Mouse (Mus musculus) midbrain, postnatal 0 days (tissue): ENCODE results near the gene Ppef2. TPM values are rescaled to one million over a fixed set of nuclear protein-coding genes. Genes with fewer than 3 reads are reported as not detected.
"Not testable (repeated sequence)": the region's sequence is repeated elsewhere in the genome, so short reads cannot be mapped to it uniquely, and the experiment has no call there.

Experiments used
- ATAC-seq: fragments of 200-750 bp; cut with Nextera tagmentation; 2 replicates; pipeline ENCODE4 v1.8.0; 2017; ENCODE audit warnings: moderate number of reproducible peaks, mild to moderate bottlenecking, moderate TSS enrichment, moderate library complexity; ENCODE audit not compliant: low FRiP score
- DNase-seq: peaks from one replicate; pipeline ENCODE4 v3.0.0-alpha.2; 2015; ENCODE audit warnings: low spot score
- H3K27ac ChIP-seq: fragments of 300-500 bp; sonication (generic); 2 replicates; pipeline ENCODE4 v1.5.1; 2014; ENCODE audit warnings: low read depth, mild to moderate bottlenecking, low read length, mixed read lengths
- H3K27me3 ChIP-seq: fragments of 300-500 bp; sonication (generic); 2 replicates; pipeline ENCODE4 v1.6.1; 2014; ENCODE audit warnings: low read length, control low read depth, mixed read lengths; ENCODE audit not compliant: insufficient read depth
- H3K36me3 ChIP-seq: fragments of 300-500 bp; sonication (generic); 2 replicates; pipeline ENCODE4 v1.6.1; 2014; ENCODE audit warnings: low read length, control low read depth, mixed read lengths; ENCODE audit not compliant: insufficient read depth
- H3K4me1 ChIP-seq: fragments of 300-500 bp; sonication (generic); 2 replicates; pipeline ENCODE4 v1.6.1; 2014; ENCODE audit warnings: mild to moderate bottlenecking, control low read depth, antibody characterized with exemption, low read length, mixed read lengths; ENCODE audit not compliant: insufficient read depth
- H3K4me2 ChIP-seq: fragments of 300-500 bp; sonication (generic); 2 replicates; pipeline ENCODE4 v1.6.1; 2014; ENCODE audit warnings: low read depth, mild to moderate bottlenecking, low read length, mixed read lengths; ENCODE audit not compliant: poor library complexity, severe bottlenecking
- H3K4me3 ChIP-seq: fragments of 300-500 bp; sonication (generic); 2 replicates; pipeline ENCODE4 v1.5.1; 2014; ENCODE audit warnings: low read depth, mild to moderate bottlenecking, low read length, moderate library complexity
- H3K9ac ChIP-seq: fragments of 300-500 bp; sonication (generic); replicated peaks from 2 replicates; pipeline ENCODE4 v1.6.1; 2014; ENCODE audit warnings: mild to moderate bottlenecking, low read length, moderate library complexity, mixed read lengths; ENCODE audit not compliant: poor library complexity, severe bottlenecking
- H3K9me3 ChIP-seq: fragments of 300-500 bp; sonication (generic); 2 replicates; pipeline ENCODE4 v1.6.1; 2016; ENCODE audit warnings: low read length, control low read depth
- CTCF ChIP-seq: IDR thresholded peaks from 2 replicates; pipeline ENCODE4 v1.5.1; 2016; ENCODE audit warnings: antibody characterized with exemption, mild to moderate bottlenecking
- WGBS: fragments of 180-500 bp; shearing (Covaris S2); extraction: QIAGEN DNeasy Blood & Tissue Kit; methylation state at CpG from one replicate; pipeline ENCODE4 v1.1.7; 2014; 5-methylcytosine and 5-hydroxymethylcytosine counted together
- polyA plus RNA-seq: library from polyadenylated mRNA; unstranded; fragments of >200 nt; fragmentation: Nextera tagmentation; extraction: Ambion mirVana; gene quantifications from 2 replicates; pipeline ENCODE4 v1.2.1, GENCODE M21; 2015
- total RNA-seq: library from RNA; depleted of rRNA; stranded (reverse); fragments of >200 nt; gene quantifications from 2 replicates; pipeline ENCODE4 v1.2.3, GENCODE M21; 2014; rRNA removed

Gene Ppef2
- total and polyA plus RNA-seq, 2 experiments from 2014 or later = 0.47 to 0.60 TPM

DNA sequence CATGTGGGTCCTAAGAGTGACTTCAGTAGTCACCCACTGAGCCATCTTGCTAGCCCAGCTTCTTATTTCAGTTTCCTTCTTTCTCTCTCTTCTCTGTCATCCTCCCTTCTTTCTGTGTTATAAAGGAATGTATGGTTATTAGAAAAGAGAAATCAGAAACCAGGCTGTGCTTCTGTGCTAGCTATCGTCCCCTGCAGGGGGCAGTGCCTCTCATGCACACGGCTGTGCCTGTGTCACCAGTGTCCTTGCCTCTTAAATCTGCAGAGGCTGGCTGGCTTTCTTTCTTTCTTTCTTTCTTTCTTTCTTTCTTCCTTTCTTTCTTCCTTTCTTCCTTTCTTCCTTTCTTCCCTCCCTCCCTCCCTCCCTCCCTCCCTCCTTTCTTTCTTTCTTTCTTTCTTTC lies 60.4 kb downstream of the Ppef2 start:
- WGBS = 42% methylated on average over 2 of the region's 2 CpGs
- H3K27ac ChIP-seq, H3K4me1 ChIP-seq: not testable (repeated sequence)

DNA sequence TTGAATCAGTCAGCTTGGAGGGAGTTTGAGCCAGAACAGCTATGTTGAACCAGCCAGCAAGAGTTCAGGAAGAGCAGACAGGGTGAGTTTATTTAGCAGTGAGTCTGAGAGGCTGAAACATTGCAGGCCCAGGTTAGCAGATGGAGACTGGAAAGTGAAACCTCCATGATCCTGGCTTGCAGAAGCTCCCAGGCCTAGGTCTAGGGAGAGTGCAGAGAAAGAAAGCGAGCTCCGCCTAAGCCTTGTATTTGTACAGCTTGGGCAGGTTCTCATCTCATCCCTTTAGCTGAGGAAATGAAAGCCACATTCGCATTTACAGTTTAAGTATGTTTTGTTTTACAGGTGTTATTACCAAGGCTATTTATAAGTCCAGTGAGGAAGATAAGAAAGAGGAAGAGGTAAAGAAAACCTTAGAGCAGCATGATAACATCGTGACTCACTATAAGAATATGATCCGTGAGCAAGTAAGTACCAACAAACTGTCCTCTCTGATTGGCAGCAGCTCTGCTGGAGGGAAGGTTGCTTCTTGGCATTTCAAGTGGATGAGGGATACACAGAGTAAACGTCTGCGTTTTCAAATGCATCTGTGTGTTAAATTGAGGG lies 67.1 kb downstream of the Ppef2 start:
- H3K36me3 ChIP-seq = peaks cover 37% of the 10 kb centered on the region
- 97% methylated on average over 7 of the region's 7 CpGs for WGBS
- no peak overlapping the region for H3K9ac ChIP-seq
- H3K27me3 ChIP-seq = no peaks in the 10 kb centered on the region
- DNase-seq (no peak), ATAC-seq (no peak)
- no peak overlapping the region for H3K27ac ChIP-seq
- no peaks in the 10 kb centered on the region for H3K9me3 ChIP-seq
- no peaks in the 10 kb centered on the region for H3K4me1 ChIP-seq
- no peak overlapping the region for H3K4me2 ChIP-seq
- H3K4me3 ChIP-seq = no peak overlapping the region
- no peak for TF ChIP-seq CTCF

More for the DNA sequence above, 60.4 kb downstream of the Ppef2 start:
- TF ChIP-seq CTCF = peak; percentile 83
- H3K36me3 ChIP-seq = peaks cover 45% of the 10 kb centered on the region
- not testable (repeated sequence) for H3K4me3 ChIP-seq, H3K9me3 ChIP-seq, H3K4me2 ChIP-seq, ATAC-seq, H3K27me3 ChIP-seq, H3K9ac ChIP-seq
- peak; percentile 69 for DNase-seq

DNA sequence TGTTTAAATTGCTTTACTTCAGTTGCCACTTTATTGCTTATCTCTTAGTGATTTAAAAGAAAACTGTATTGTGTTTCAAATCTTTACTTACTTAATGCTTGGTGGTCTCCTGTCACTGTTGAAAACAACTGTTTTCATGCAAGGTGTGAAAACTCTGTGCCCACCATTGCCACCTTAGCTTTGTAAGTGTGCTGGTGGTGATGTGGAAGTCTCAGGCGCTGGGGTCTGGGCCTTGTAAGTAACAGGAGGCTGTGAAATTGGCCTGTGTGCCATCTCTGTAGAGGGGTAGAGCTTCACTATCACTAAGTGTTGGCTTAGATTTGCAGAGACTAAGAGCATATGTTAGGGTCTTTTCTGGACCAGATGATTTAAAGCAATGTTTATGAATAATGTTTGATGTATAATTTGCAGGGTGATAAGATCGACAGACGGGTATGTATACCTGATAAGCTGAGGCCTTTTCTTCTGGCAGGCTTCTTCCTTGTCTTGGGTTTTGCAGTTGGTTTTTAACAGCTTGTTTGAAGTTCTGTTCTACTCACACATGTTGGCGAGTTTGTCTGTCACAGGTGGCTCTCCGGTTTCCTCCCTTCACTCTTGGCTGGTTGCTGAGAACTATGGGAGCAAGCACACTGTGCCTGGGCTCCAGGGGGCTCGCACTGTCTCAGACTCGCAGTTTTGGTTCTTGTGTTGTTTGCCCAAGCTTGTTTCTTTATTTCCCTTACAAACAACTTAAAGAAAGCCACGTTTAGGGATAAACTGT lies 72.8 kb downstream of the Ppef2 start:
- TF ChIP-seq CTCF = no peak
- no peak overlapping the region for H3K27ac ChIP-seq
- WGBS = 91% methylated on average over 8 of the region's 8 CpGs
- H3K4me3 ChIP-seq = no peak overlapping the region
- H3K4me1 ChIP-seq = no peaks in the 10 kb centered on the region
- no peak for DNase-seq
- no peaks in the 10 kb centered on the region for H3K27me3 ChIP-seq
- peaks cover 33% of the 10 kb centered on the region for H3K36me3 ChIP-seq
- H3K4me2 ChIP-seq = no peak overlapping the region
- H3K9ac ChIP-seq = no peak overlapping the region
- no peak for ATAC-seq
- H3K9me3 ChIP-seq = no peaks in the 10 kb centered on the region

Other genes with a start within 250 kb of the Ppef2 start
- 20.3 and 26.1 TPM in 2 replicates for gene Cdkl2, start 212.4 kb downstream of the Ppef2 start, total RNA-seq
- 32.4 and 33.8 TPM in 2 replicates for gene Cdkl2, start 212.4 kb downstream of the Ppef2 start, polyA plus RNA-seq
- 167 and 221 TPM in 2 replicates for gene G3bp2, start 172.6 kb downstream of the Ppef2 start, total RNA-seq
- gene G3bp2, start 172.6 kb downstream of the Ppef2 start, polyA plus RNA-seq = 280 and 303 TPM in 2 replicates
- 22.4 and 23.6 TPM in 2 replicates for gene Uso1, start 118.3 kb downstream of the Ppef2 start, total RNA-seq
- 25.9 and 27.0 TPM in 2 replicates for gene Uso1, start 118.3 kb downstream of the Ppef2 start, polyA plus RNA-seq
- gene U90926, start 40.9 kb downstream of the Ppef2 start, total RNA-seq = not detected in 2 replicates
- gene U90926, start 40.9 kb downstream of the Ppef2 start, polyA plus RNA-seq = not detected in 2 replicates
- gene Naaa, start 21.9 kb upstream of the Ppef2 start, total RNA-seq = 23.5 and 28.7 TPM in 2 replicates
- gene Naaa, start 21.9 kb upstream of the Ppef2 start, polyA plus RNA-seq = 20.0 and 23.1 TPM in 2 replicates
- gene Sdad1, start 54.2 kb upstream of the Ppef2 start, total RNA-seq = 33.1 and 38.7 TPM in 2 replicates
- 27.2 and 33.2 TPM in 2 replicates for gene Sdad1, start 54.2 kb upstream of the Ppef2 start, polyA plus RNA-seq
- not detected in 2 replicates for gene Cxcl9, start 71.8 kb upstream of the Ppef2 start, total RNA-seq
- gene Cxcl9, start 71.8 kb upstream of the Ppef2 start, polyA plus RNA-seq = not detected in 2 replicates
- 4.2 and 4.7 TPM in 2 replicates for gene Art3, start 75.5 kb upstream of the Ppef2 start, total RNA-seq
- gene Art3, start 75.5 kb upstream of the Ppef2 start, polyA plus RNA-seq = 5.5 and 7.1 TPM in 2 replicates
- gene Cxcl10, start 92.6 kb upstream of the Ppef2 start, total RNA-seq = not detected in 2 replicates
- gene Cxcl10, start 92.6 kb upstream of the Ppef2 start, polyA plus RNA-seq = 0.28 TPM in 1 of 2 replicates, not detected in the other
- gene Nup54, start 178.9 kb upstream of the Ppef2 start, total RNA-seq = 91.8 and 145 TPM in 2 replicates
- gene Nup54, start 178.9 kb upstream of the Ppef2 start, polyA plus RNA-seq = 52.1 and 52.6 TPM in 2 replicates